Mouse (Mus musculus): ENCODE measurements at regions not wholly inside any gene's neighbourhood (a gene's known extent, or its start where the extent isn't known, plus 50 kb on each side); places are given as distances from the start of the nearest gene placed in this dataset.

- no peak for DNase-seq (ENCODE audit: low spot score in 2 of 2)
- intact Hi-C loops (cut with DNase I) = no loop called here
These were observed 216.4 kb upstream of the Hes1 start for GRCm38 (mm10) chr16:29847734-29848133.

DNA sequence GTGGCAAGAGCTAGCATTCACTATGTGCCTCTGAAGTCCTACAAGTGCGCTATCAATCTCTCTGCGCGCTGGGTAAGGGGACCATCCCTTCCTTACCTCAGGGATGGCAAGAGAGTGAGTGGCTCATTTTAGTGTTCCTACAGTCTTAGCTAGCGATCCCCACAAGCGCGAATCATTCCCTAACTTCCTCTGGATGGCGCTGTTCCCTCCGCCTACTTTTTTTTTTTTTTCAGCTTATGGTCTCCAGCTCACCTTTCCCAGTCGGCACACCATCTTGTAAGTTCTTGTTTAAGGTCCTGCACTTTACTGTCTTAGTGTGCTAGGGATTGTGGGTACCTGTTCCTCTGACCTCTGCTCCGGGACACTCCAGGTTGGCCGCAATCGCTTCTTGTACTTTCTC, 215.7 kb upstream of the Hes1 start:
- intact Hi-C loops (cut with DNase I) = no loop called here
- no peak for DNase-seq (ENCODE audit: low spot score in 2 of 2)

DNA sequence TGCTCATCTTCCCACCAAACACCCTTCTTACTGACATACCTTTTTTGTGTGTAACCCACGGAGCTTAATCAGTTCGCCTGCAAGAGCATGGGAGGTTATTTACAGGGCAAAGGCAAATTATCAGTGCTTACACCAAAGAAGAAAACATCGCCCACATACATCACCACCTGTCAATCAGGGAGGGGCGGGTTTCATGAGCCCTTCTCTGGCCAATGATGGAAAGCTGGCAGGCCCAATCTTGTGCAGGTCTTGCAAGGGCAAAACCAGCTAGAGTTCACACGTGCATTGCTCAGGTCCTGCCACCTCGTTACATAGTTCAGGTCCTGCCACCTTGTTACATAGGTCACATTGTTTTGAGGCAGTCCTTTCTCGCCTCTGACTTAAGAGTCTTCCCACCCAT, 214.7 kb upstream of the Hes1 start:
- DNase-seq (ENCODE audit: low spot score in 2 of 2) = no peak
- intact Hi-C loops (cut with DNase I) = no loop called here

- DNase-seq (ENCODE audit: low spot score in 2 of 2) = no peak
- intact Hi-C loops (cut with DNase I) = no loop called here
These were observed 213.6 kb upstream of the Hes1 start for GRCm38 (mm10) chr16:29850616-29851015.

DNA sequence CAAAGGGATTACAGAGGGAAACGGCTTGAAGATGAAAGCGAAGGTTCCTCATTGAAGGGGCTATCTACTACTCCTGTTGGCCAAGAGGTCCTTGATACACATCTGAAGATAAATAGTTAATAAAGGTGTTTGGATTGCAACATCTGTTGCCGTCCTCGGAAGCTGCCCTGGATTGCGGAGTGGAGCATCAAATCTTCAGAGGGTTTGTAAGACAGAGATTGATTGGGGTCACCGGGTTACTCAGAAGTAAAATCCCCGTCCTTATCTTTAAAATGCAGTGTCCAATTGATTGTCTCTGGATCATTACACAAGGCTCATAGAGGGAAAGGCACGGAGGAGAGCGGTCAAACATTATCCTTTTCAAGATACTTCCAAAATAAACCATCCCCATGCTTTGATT, 212.4 kb upstream of the Hes1 start:
- DNase-seq (ENCODE audit: low spot score in 2 of 2) = no peak
- intact Hi-C loops (cut with DNase I) = no loop called here

DNA sequence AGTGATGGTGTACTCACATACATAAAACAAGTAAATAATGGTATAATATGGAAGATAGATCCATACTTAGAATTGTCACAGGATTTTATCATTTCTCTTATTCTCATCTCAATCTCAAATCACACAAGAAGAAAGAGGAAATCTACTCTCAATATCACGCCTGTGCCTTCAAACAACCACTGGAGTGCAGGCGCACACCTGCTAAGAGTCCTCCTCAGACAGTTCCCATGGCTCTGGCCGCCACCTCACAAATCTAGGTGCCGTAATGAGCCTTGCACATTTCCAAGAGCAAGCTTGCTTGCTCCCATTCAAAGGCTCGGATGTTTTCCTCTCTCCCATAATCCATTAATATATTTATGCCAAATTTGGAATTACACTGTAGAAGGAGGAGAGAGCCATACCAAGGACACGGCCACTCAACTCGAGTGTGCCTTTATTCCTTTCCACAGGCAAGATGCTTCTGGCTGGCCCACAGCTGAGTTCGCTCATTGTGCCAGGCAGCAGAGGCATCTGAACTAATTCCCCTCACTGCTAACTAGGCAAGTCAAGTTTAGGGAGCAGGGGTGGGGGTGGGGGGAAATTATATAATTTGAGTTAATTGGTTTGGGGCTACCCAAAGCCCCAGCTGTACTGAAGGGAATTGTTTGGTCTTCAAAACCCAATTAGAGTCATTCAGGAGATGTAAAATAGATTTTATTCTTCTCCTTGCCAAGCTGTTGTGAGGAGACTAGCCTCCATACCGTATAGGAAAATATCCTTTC, 209.2 kb upstream of the Hes1 start:
- DNase-seq (ENCODE audit: low spot score in 2 of 2) = no peak
- intact Hi-C loops (cut with DNase I) = no loop called here

DNA sequence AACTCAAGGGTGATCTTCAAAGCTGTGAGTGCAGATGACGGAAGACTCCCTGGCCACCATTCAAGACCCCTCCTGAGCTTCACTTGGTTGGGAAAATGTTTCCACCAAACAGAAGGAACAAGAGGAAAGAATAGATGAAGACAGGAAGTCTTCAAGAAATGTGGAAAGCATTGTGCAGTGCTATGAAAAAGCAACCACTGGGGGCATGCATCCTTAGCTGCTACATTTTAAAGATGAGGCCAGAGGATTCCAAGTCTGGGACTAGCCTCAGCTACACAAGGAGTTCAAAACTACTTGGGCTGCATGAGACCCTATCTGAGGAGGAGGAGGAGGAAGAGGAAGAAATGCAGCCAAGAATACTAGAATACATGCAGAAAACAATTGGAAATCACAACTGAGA, 207.6 kb upstream of the Hes1 start:
- no peak for DNase-seq (ENCODE audit: low spot score in 2 of 2)
- intact Hi-C loops (cut with DNase I) = no loop called here

DNA sequence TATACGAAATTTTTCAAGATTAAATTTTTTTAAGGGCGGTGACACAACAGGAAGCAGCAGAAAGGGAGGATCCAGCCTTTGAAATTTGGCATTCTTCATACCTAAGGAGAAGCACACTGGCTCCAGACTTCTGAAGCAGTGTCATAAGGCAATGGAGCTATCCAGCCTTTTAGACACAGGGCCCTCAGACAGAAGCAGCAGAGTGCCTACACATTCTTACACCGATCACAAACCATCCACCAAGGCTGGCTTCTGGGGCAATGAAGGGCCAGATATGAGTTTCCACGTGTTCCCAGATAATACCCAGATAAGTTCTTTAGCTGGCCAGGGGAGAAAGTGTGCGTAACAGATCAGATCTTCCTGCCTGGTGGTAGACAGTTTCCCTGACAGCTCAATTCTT, 205.5 kb upstream of the Hes1 start:
- intact Hi-C loops (cut with DNase I) = no loop called here

GRCm38 (mm10) chr16:29860306-29860705, 203.9 kb upstream of the Hes1 start:
- intact Hi-C loops (cut with DNase I) = no loop called here
- no peak for DNase-seq (ENCODE audit: low spot score in 2 of 2)

More for the DNA sequence above, 205.5 kb upstream of the Hes1 start:
- no peak for DNase-seq (ENCODE audit: low spot score in 2 of 2)

GRCm38 (mm10) chr16:29861056-29861455, 203.1 kb upstream of the Hes1 start:
- intact Hi-C loops (cut with DNase I) = no loop called here
- no peak for DNase-seq (ENCODE audit: low spot score in 2 of 2)

- intact Hi-C loops (cut with DNase I) = no loop called here
- DNase-seq (ENCODE audit: low spot score in 2 of 2) = no peak
These were observed 199.0 kb upstream of the Hes1 start for GRCm38 (mm10) chr16:29865075-29865740.

GRCm38 (mm10) chr16:29871395-29871794, 192.8 kb upstream of the Hes1 start:
- intact Hi-C loops (cut with DNase I) = no loop called here
- no peak for DNase-seq (ENCODE audit: low spot score in 2 of 2)

- no peak for DNase-seq (ENCODE audit: low spot score in 2 of 2)
- intact Hi-C loops (cut with DNase I) = no loop called here
These were observed 188.0 kb upstream of the Hes1 start for GRCm38 (mm10) chr16:29876196-29876595.

- intact Hi-C loops (cut with DNase I) = no loop called here
- DNase-seq (ENCODE audit: low spot score in 2 of 2) = no peak
These were observed 186.6 kb upstream of the Hes1 start for GRCm38 (mm10) chr16:29877372-29878123.

DNA sequence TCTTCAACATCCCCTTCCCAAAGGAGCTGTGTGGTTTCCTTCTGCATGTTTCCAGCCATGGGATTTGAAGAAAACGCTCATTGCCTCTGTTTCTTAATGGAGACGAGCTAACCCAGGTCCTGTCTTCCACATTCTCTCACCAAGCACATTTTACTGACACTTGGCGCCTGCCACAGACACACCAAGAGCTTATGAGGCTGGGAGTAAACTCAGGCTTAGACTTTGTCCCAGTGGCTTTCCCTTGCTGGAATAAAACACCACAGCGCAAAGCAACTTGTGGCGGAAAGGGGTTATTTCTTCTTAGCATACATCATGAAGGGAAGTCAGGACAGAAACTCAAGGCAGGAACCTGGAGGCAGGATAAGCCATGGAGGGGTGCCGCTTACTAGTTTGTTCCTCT, 184.5 kb upstream of the Hes1 start:
- DNase-seq (ENCODE audit: low spot score in 2 of 2) = no peak
- intact Hi-C loops (cut with DNase I) = no loop called here

DNA sequence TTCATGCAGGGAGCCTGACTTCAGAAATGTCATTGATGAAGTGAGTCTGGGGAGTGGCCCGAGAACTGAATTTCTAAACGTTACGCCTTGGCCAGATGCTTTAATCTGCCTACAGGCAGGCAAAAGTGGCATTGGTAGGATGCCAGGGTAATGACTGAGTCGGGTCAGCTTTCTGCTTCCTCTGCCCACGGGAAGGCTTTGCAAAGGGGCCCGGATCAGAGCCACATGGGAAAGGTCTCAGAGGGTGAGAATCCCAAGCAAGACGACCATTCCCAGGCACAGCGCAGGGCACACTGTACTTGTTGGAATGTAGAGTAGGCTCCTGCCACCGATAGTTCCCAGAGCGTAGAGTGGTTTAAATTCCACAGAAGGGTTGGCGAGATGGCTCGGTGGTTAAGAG, 182.7 kb upstream of the Hes1 start:
- no peak for DNase-seq (ENCODE audit: low spot score in 2 of 2)
- intact Hi-C loops (cut with DNase I) = no loop called here

GRCm38 (mm10) chr16:29882226-29882972, 181.8 kb upstream of the Hes1 start:
- intact Hi-C loops (cut with DNase I) = no loop called here

DNA sequence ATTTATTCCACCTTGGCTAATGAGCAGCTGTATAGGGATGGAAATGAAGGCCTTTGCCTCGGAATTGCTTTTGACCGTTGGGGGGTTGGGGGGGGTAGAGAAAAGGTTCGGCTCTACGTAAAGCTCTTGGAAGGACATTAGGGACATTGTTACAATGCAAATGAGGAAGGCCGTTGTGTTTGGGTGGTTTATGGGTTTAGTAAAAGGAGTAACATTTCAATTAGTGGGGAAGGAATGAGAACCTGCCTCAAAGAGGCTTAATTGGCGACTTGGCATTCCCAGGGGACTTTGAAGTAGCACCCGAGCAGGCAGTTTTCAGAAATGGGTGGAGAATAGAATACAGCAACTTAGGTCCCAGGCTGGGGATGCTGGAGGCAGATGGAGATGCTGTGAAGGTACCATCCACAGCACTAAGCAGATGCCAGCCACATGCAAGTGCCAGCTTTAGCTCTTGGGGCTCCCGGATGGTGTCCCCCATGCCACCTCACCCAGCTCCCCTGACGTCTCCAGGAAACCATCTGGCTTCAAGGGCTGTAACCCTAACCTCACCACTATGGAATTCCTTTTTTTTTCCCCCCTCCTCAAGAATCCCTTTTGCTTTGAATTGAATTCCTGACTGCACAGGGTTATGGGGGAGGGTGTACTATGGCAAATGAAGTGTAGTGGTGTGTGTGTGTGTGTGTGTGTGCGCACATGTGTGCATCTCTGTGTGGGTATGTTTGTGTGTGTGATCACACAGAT, 180.8 kb upstream of the Hes1 start:
- DNase-seq (ENCODE audit: low spot score in 2 of 2) = no peak
- intact Hi-C loops (cut with DNase I) = no loop called here

More at GRCm38 (mm10) chr16:29882226-29882972, 181.8 kb upstream of the Hes1 start:
- no peak for DNase-seq (ENCODE audit: low spot score in 2 of 2)

DNA sequence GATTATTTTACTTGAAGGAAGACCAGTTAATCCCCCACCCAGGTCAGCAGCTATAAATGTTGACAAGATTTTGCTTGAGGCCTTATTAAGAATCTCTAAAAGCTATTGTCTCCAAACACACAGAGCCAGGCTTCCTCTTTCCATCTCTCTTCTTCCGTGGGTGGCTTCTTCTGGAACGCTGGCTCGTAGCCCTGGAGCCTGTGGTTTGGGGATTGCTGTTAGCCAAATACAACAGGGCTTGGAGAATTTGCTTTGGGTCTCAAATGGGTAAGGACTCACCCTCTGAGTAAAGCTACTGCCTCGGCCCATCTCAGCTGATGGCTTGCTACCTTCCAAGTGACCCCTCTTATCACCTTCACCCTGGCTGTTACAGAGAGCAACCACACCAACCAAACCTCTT, 179.3 kb upstream of the Hes1 start:
- DNase-seq (ENCODE audit: low spot score in 2 of 2) = peak in 1 of 2 experiments; percentile 51
- intact Hi-C loops (cut with DNase I) = no loop called here
